Mouse (Mus musculus) MEL (cell line): Measurements from ENCODE around the gene Tmc8.

Experiments used
- CHD1 ChIP-seq: IDR thresholded peaks from 2 replicates; pipeline ENCODE4 v1.6.1; 2012; ENCODE audit warnings: low read depth, mild to moderate bottlenecking, inconsistent platforms, low read length, improper control_type of control experiment
- CTCF ChIP-seq, 3 experiments: IDR thresholded peaks in 2 of 3; conservative IDR thresholded peaks in 1 of 3; 2 replicates each; pipeline ENCODE4 v1.5.1; 2011 to 2012; ENCODE audit warnings: low read length in 3 of 3, low read depth in 2 of 3, mild to moderate bottlenecking in 2 of 3, improper control_type of control experiment in 1 of 3, inconsistent platforms in 1 of 3, mixed read lengths in 1 of 3, moderate library complexity in 1 of 3; ENCODE audit not compliant: control insufficient read depth in 1 of 3, insufficient read depth in 1 of 3, poor library complexity in 1 of 3, severe bottlenecking in 1 of 3
- EP300 ChIP-seq, 2 experiments: IDR thresholded peaks; 2 replicates each; pipeline ENCODE4 v1.6.1; 2011; ENCODE audit warnings: improper control_type of control experiment in 2 of 2, low read length in 2 of 2, low read depth in 1 of 2, mild to moderate bottlenecking in 1 of 2
- HCFC1 ChIP-seq: IDR thresholded peaks from 2 replicates; pipeline ENCODE4 v1.6.1; 2012; ENCODE audit warnings: low read depth, mild to moderate bottlenecking, inconsistent platforms, low read length, improper control_type of control experiment, moderate library complexity
- JUND ChIP-seq: IDR thresholded peaks from 2 replicates; pipeline ENCODE4 v1.6.1; 2011; ENCODE audit warnings: low read depth, mild to moderate bottlenecking, improper control_type of control experiment, low read length
- MYC ChIP-seq: IDR thresholded peaks from 2 replicates; pipeline ENCODE4 v1.6.1; 2011; ENCODE audit warnings: low read depth, mild to moderate bottlenecking, low read length, improper control_type of control experiment, moderate library complexity
- NRF1 ChIP-seq: IDR thresholded peaks from 2 replicates; pipeline ENCODE4 v1.6.1; 2014; ENCODE audit warnings: low read depth, mild to moderate bottlenecking, inconsistent platforms, low read length, improper control_type of control experiment, moderate library complexity; ENCODE audit not compliant: poor library complexity, insufficient read depth, severe bottlenecking
- POLR2A ChIP-seq, 2 experiments: IDR thresholded peaks; 2 replicates each; pipeline ENCODE4 v1.6.1; 2011 to 2012; ENCODE audit warnings: low read length in 2 of 2, mild to moderate bottlenecking in 2 of 2, control low read depth in 1 of 2, improper control_type of control experiment in 1 of 2, low read depth in 1 of 2, moderate library complexity in 1 of 2; ENCODE audit not compliant: control insufficient read depth in 1 of 2, insufficient read depth in 1 of 2, poor library complexity in 1 of 2
- RAD21 ChIP-seq: IDR thresholded peaks from 2 replicates; pipeline ENCODE4 v1.6.1; 2011; ENCODE audit warnings: mild to moderate bottlenecking, low read depth, low read length, improper control_type of control experiment
- TCF12 ChIP-seq: IDR thresholded peaks from 2 replicates; pipeline ENCODE4 v1.6.1; 2014; ENCODE audit warnings: low read depth, mild to moderate bottlenecking, inconsistent platforms, low read length, improper control_type of control experiment, moderate library complexity
- USF1 ChIP-seq: IDR thresholded peaks from 2 replicates; pipeline ENCODE4 v1.6.1; 2014; ENCODE audit warnings: low read depth, mild to moderate bottlenecking, inconsistent platforms, low read length, improper control_type of control experiment, moderate library complexity
- ZMIZ1 ChIP-seq: IDR thresholded peaks from 2 replicates; pipeline ENCODE4 v1.6.1; 2012; ENCODE audit warnings: low read depth, mild to moderate bottlenecking, inconsistent platforms, low read length, improper control_type of control experiment, moderate library complexity
- ZNF384 ChIP-seq: IDR thresholded peaks from 2 replicates; pipeline ENCODE4 v1.6.1; 2012; ENCODE audit warnings: low read depth, mild to moderate bottlenecking, inconsistent platforms, low read length, improper control_type of control experiment

DNA sequence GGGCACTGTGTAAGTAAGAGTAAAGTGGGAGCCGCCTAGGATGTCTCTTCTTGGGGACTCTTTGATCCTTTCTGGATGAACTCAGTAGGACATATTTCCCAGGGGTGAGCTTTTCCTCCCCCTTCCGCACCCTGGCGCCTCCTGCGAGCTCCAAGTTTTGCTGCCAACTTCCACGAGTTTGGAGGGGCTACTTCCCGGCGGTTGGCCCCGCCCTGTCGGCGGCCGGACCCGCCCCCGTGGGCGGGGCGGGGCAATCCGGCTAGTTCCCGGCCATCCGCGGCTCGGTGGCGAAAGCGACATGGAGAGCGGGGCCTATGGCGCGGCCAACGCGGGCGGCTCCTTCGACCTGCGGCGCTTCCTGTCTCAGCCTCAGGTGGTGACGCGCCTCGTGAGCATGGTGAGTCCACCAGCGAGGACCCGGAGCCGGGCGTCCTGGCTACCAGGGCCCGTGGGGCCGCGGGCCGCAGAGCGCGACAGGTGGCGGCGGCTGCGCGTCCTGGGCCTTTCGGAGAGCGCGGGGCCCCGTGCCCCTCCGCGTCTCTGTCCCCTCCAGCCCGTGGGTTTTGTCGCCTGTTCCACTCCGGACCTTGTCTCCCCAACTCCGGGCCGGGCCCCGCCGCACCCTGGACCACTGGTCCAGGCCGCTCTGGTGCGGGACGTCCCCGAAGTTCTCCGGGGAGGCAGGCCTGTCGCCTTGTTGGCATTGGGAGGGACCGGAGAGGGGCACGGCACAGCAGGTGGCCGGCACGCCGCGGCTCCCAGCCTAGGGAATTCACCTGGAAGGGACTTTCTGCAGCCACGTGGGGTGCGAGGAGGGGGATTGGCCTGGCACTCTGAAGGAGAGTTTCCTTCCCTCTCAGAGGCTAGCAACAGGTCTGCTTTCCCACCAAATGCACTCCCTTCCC, 27.8 kb downstream of the Tmc8 start, which contains the start of the genes Gm20708 and Syngr2:
- TF ChIP-seq ZMIZ1: peak; percentile 51
- TF ChIP-seq ZNF384: no peak
- TF ChIP-seq POLR2A (IDR thresholded peaks at IDR 0.05; ENCODE audit: control insufficient read depth in 1 of 2, insufficient read depth in 1 of 2, low read depth in 1 of 2, low read length in 2 of 2, poor library complexity in 1 of 2): peak; percentile 84 to 92
- no peak for TF ChIP-seq CTCF (IDR thresholded peaks at IDR 0.05 in 2 of 3, conservative IDR thresholded peaks at IDR 0.05 in 1 of 3; ENCODE audit: control insufficient read depth in 1 of 3, insufficient read depth in 1 of 3, low read depth in 2 of 3, low read length in 3 of 3, poor library complexity in 1 of 3, severe bottlenecking in 1 of 3)
- no peak for TF ChIP-seq CHD1
- TF ChIP-seq HCFC1: peak; percentile 64
- TF ChIP-seq USF1: no peak
- no peak for TF ChIP-seq EP300 (IDR thresholded peaks at IDR 0.05; ENCODE audit: low read depth in 1 of 2, low read length in 2 of 2)
- no peak for TF ChIP-seq RAD21
- TF ChIP-seq TCF12: peak; percentile 61
- no peak for TF ChIP-seq NRF1
- no peak for TF ChIP-seq JUND
- peak; percentile 70; the same call in 1 of the 2 replicates for TF ChIP-seq MYC
